Comparison of ENCODE assay signal across 9 mouse cellular contexts in genomic region chr15:84393341-84393740, GRCm38 (mm10). TPM values are rescaled to one million over a fixed set of nuclear protein-coding genes. Genes with fewer than 3 reads are reported as not detected.
DNase-seq lines count a peak whose midpoint lies in the region; ATAC-seq lines count a peak whose summit lies in the region.
"Had no signal": no experiment of that assay in that cellular context is flagged by ENCODE, and none has a peak within 500 bp of the region (broad histone marks: within the 10 kb centered on the region; RNA-seq: fewer than 3 reads in every experiment).

No protein-coding gene starts in this region.

- peak; percentile 57 for ATAC-seq in forebrain, embryonic 14.5 days
- ATAC-seq in erythroblast, adult 5-6 weeks (replicated peaks; ENCODE audit: low FRiP score, poor library complexity, severe bottlenecking): no peak
- no peak for ATAC-seq in heart, embryonic 11.5 days (replicated peaks; ENCODE audit: insufficient number of reproducible peaks, low FRiP score, low TSS enrichment)

- no peaks in the 10 kb centered on the region; the same call in 1 of the 2 replicates for H3K4me1 ChIP-seq in forebrain, embryonic 14.5 days (ENCODE audit: control insufficient read depth, insufficient read depth, low read length)
- H3K4me1 ChIP-seq in limb, embryonic 10.5 days: peaks cover 24% of the 10 kb centered on the region
- H3K4me1 ChIP-seq in heart, embryonic 11.5 days (ENCODE audit: control insufficient read depth, insufficient read depth, low read length): no peaks in the 10 kb centered on the region

- no peaks in the 10 kb centered on the region for H3K27me3 ChIP-seq in forebrain, embryonic 14.5 days (replicated peaks; ENCODE audit: control insufficient read depth, insufficient read depth, low read length)
- H3K27me3 ChIP-seq in limb, embryonic 10.5 days (ENCODE audit: low read depth, poor library complexity, severe bottlenecking): no peaks in the 10 kb centered on the region
- H3K27me3 ChIP-seq in heart, embryonic 11.5 days (ENCODE audit: control insufficient read depth, insufficient read depth, low read length): no peaks in the 10 kb centered on the region
- H3K27me3 ChIP-seq: stomach, embryonic 15.5 days had no signal

- 0 out of 2 replicates have a peak, but pooled peaks cover 2% of the 10 kb centered on the region for H3K9me3 ChIP-seq in forebrain, embryonic 14.5 days (replicated peaks; ENCODE audit: control insufficient read depth, low read length)
- H3K9me3 ChIP-seq in limb, embryonic 10.5 days (replicated peaks): no peaks in the 10 kb centered on the region
- H3K9me3 ChIP-seq in heart, embryonic 11.5 days (replicated peaks; ENCODE audit: control insufficient read depth, low read length): no peaks in the 10 kb centered on the region
- H3K9me3 ChIP-seq: stomach, embryonic 15.5 days had no signal

- H3K9ac ChIP-seq in forebrain, embryonic 14.5 days (ENCODE audit: low read length): no peak overlapping the region
- no peak overlapping the region for H3K9ac ChIP-seq in heart, embryonic 11.5 days (ENCODE audit: low read depth, low read length)
- H3K9ac ChIP-seq: stomach, embryonic 15.5 days had no signal

- no peak overlapping the region for H3K4me3 ChIP-seq in forebrain, embryonic 14.5 days (ENCODE audit: low read depth, low read length)
- H3K4me3 ChIP-seq in limb, embryonic 10.5 days: no peak overlapping the region
- H3K4me3 ChIP-seq in heart, embryonic 11.5 days (ENCODE audit: low read depth, low read length): no peak overlapping the region
- H3K4me3 ChIP-seq: stomach, embryonic 15.5 days had no signal

- DNase-seq in layer of hippocampus, adult 11-12 months (ENCODE audit: low spot score): peak; percentile 39
- DNase-seq in layer of hippocampus, adult 9-11 months: no peak
- peak; percentile 73 for DNase-seq in ES-CJ7 (ENCODE audit: low read depth, low spot score)
- DNase-seq in forebrain, embryonic 14.5 days (ENCODE audit: low spot score): peak; percentile 60
- DNase-seq in limb, embryonic 10.5 days (ENCODE audit: low spot score): no peak
- no peak for DNase-seq in frontal cortex, postnatal 25 days (ENCODE audit: low spot score in 2 of 2)

- peak overlapping the region; percentile 70 for H3K27ac ChIP-seq in forebrain, embryonic 14.5 days (ENCODE audit: low read depth, low read length)
- 0 out of 2 replicates have a peak overlapping the region, but pooled peaks have one; percentile 12 for H3K27ac ChIP-seq in limb, embryonic 10.5 days
- no peak overlapping the region for H3K27ac ChIP-seq in heart, embryonic 11.5 days (ENCODE audit: low read depth, low read length)
- H3K27ac ChIP-seq: stomach, embryonic 15.5 days had no signal

- WGBS in forebrain, embryonic 14.5 days: 34% methylated on average over 6 of the region's 6 CpGs
- WGBS in limb, embryonic 10.5 days: 38% methylated on average over 6 of the region's 6 CpGs
- WGBS in heart, embryonic 11.5 days (ENCODE audit: insufficient replicate concordance): 34% methylated on average over 6 of the region's 6 CpGs

- H3K4me2 ChIP-seq in forebrain, embryonic 14.5 days (ENCODE audit: low read length): no peak overlapping the region
- no peak overlapping the region for H3K4me2 ChIP-seq in heart, embryonic 11.5 days
- H3K4me2 ChIP-seq: stomach, embryonic 15.5 days had no signal

- H3K36me3 ChIP-seq in forebrain, embryonic 14.5 days (ENCODE audit: control insufficient read depth, insufficient read depth, low read length): no peaks in the 10 kb centered on the region
- no peaks in the 10 kb centered on the region for H3K36me3 ChIP-seq in limb, embryonic 10.5 days
- H3K36me3 ChIP-seq in heart, embryonic 11.5 days (ENCODE audit: control insufficient read depth, insufficient read depth, low read length): no peaks in the 10 kb centered on the region
- H3K36me3 ChIP-seq: stomach, embryonic 15.5 days had no signal

RNA-seq across cellular contexts. Expression of gene Shisal1, which starts 53.6 kb away (rescaled TPM):
- 7.9 and 9.6 TPM in 2 replicates for polyA plus RNA-seq in forebrain, embryonic 14.5 days (2014; fragmentation: Nextera tagmentation; extraction: Ambion mirVana)
- polyA plus RNA-seq in limb, embryonic 10.5 days (2016; fragmentation: Nextera tagmentation; extraction: Ambion mirVana): 0.15 and 0.73 TPM in 2 replicates
- total RNA-seq in erythroblast, adult 5-6 weeks (2015; ENCODE audit: low replicate concordance): not detected in 2 replicates
- total RNA-seq in erythroblast, adult 5-6 weeks (2017; ENCODE audit: low replicate concordance): not detected in 2 replicates
- polyA plus RNA-seq in heart, embryonic 11.5 days (2014; fragmentation: Nextera tagmentation; extraction: Ambion mirVana): 0.34 and 0.66 TPM in 2 replicates

Comparison
In these comparisons a context has a peak if more than half of its experiments do, and no peak if none do; other contexts are left out.
1. DNase-seq: peak in layer of hippocampus, adult 11-12 months (single experiment), ES-CJ7 (single experiment) and forebrain, embryonic 14.5 days (single experiment); none in layer of hippocampus, adult 9-11 months (single experiment), limb, embryonic 10.5 days (single experiment) and frontal cortex, postnatal 25 days (0 of 2).